Mouse (Mus musculus) thymus, adult 2 months (tissue): ENCODE data around the gene Hif1an. TPM values are rescaled to one million over a fixed set of nuclear protein-coding genes. Genes with fewer than 3 reads are reported as not detected.

Experiments used
- DNase-seq: peaks from one replicate; pipeline ENCODE4 v3.0.0; 2021
- H3K27ac ChIP-seq: fragments of 200-500 bp; 2 replicates; pipeline ENCODE4 v1.5.1; 2012; ENCODE audit warnings: low read length, control low read depth; ENCODE audit not compliant: control insufficient read depth, insufficient read depth
- H3K27me3 ChIP-seq: fragments of 200-500 bp; 2 replicates; pipeline ENCODE4 v1.6.1; 2012; ENCODE audit warnings: mild to moderate bottlenecking, low read length, moderate library complexity, mixed read lengths; ENCODE audit not compliant: control insufficient read depth, insufficient read depth
- H3K36me3 ChIP-seq: fragments of 200-500 bp; 2 replicates; pipeline ENCODE4 v1.6.1; 2012; ENCODE audit warnings: mild to moderate bottlenecking, low read length, moderate library complexity; ENCODE audit not compliant: control insufficient read depth, insufficient read depth
- H3K4me1 ChIP-seq: fragments of 200-500 bp; replicated peaks from 2 replicates; pipeline ENCODE4 v1.6.1; 2012; ENCODE audit warnings: low read length; ENCODE audit not compliant: control insufficient read depth, insufficient read depth
- H3K4me3 ChIP-seq: fragments of 200-500 bp; 2 replicates; pipeline ENCODE4 v1.5.1; 2012; ENCODE audit warnings: mild to moderate bottlenecking, low read length, control low read depth, moderate library complexity; ENCODE audit not compliant: control insufficient read depth, insufficient read depth
- CTCF ChIP-seq: fragments of 200-500 bp; IDR thresholded peaks from 2 replicates; pipeline ENCODE4 v1.5.1; 2012; ENCODE audit warnings: mild to moderate bottlenecking, control low read depth, low read length, moderate library complexity, borderline replicate concordance; ENCODE audit not compliant: control insufficient read depth, poor library complexity, insufficient read depth; ENCODE audit errors: extremely low read depth
- POLR2A ChIP-seq: fragments of 200-500 bp; IDR thresholded peaks from 2 replicates; pipeline ENCODE4 v1.6.1; 2012; ENCODE audit warnings: mild to moderate bottlenecking, low read length, control low read depth, moderate library complexity; ENCODE audit not compliant: control insufficient read depth, poor library complexity, insufficient read depth; ENCODE audit errors: extremely low read depth
- WGBS: fragments of 180-500 bp; shearing (Covaris S2); methylation state at CpG from one replicate; pipeline ENCODE4 v1.1.7; 2018; 5-methylcytosine and 5-hydroxymethylcytosine counted together
- polyA plus RNA-seq: library from polyadenylated mRNA; depleted of rRNA; stranded (reverse); fragments of >200 nt; gene quantifications from 2 replicates; pipeline ENCODE4 v1.2.3, GENCODE M21; 2012; rRNA removed

Gene Hif1an
- polyA plus RNA-seq, 1 experiment: 36.1 TPM

GRCm38 (mm10) chr19:44618166-44618565, 55.5 kb downstream of the Hif1an start:
- H3K27ac ChIP-seq: no peak overlapping the region
- TF ChIP-seq CTCF: no peak
- TF ChIP-seq POLR2A: no peak
- H3K27me3 ChIP-seq: no peaks in the 10 kb centered on the region
- no peaks in the 10 kb centered on the region for H3K4me1 ChIP-seq
- H3K36me3 ChIP-seq: no peaks in the 10 kb centered on the region
- DNase-seq: no peak
- H3K4me3 ChIP-seq: no peak overlapping the region
- 57% methylated on average over 7 of the region's 7 CpGs for WGBS

Other genes starting within 250 kb of the Hif1an start
- 2.2 and 2.7 TPM in 2 replicates for gene Scd4, start 229.8 kb upstream of the Hif1an start, polyA plus RNA-seq
- gene Scd1, start 155.0 kb upstream of the Hif1an start, polyA plus RNA-seq: 776 and 1,634 TPM in 2 replicates
- gene Wnt8b, start 69.4 kb upstream of the Hif1an start, polyA plus RNA-seq: 6.1 and 6.6 TPM in 2 replicates
- gene Sec31b, start 17.0 kb upstream of the Hif1an start, polyA plus RNA-seq: 15.4 and 18.8 TPM in 2 replicates
- 6.6 TPM in 1 of 2 replicates, not detected in the other for gene Gm20538, start 10.0 kb upstream of the Hif1an start, polyA plus RNA-seq
- 480 and 627 TPM in 2 replicates for gene Ndufb8, start 7.4 kb upstream of the Hif1an start, polyA plus RNA-seq
- 0.10 and 0.12 TPM in 2 replicates for gene Pax2, start 193.2 kb downstream of the Hif1an start, polyA plus RNA-seq